Mouse (Mus musculus): ENCODE results near the gene Cdk17. TPM values are rescaled to one million over a fixed set of nuclear protein-coding genes. Genes with fewer than 3 reads are reported as not detected.

The Cdk17 gene
- polyA plus RNA-seq, 1 experiment from 2014 or later: 15.2 TPM

DNA sequence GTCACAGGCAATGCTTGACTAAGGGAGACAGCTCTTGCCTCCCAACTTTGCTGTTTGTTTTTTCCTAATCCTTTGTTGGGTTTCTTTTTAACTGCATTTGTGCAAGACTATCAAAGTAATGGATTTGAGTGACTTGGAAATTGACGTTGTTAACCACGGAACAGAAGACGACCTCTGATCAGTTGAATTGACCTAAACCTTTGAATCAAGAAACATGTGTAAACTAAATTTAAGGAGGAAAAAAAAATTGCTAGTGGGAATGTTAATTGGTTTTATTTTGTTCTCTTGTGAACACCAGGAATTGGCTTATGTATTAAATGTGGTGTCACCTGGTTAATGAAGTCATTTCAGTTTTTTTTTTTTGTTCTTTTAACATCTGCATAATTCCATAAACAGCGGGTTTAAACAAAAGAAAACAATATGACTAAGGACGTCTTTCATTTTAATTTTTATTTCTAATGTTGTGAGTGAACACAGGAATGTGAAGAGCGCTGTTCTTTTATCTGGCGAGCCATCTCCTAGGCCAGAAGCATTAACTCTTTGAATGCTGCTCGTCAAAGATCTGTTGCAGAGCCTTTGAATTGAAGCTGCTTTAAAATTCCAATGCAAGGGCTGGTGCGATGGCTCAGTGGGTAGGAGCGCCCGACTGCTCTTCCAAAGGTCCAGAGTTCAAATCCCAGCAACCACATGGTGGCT lies 1.7 kb downstream of the Cdk17 start:
- peak overlapping the region; percentile 97; the same call in 1 of the 2 replicates for H3K9ac ChIP-seq
- peak overlapping the region; percentile 96 for H3K4me3 ChIP-seq
- ATAC-seq (ENCODE audit: insufficient number of reproducible peaks, low FRiP score, low TSS enrichment, low read depth): no peak
- WGBS: 25% methylated on average over 11 of the region's 11 CpGs
- H3K36me3 ChIP-seq: no peaks in the 10 kb centered on the region
- no peaks in the 10 kb centered on the region for H3K9me3 ChIP-seq
- peak overlapping the region; percentile 57 for H3K4me2 ChIP-seq
- H3K27me3 ChIP-seq: no peaks in the 10 kb centered on the region
- H3K27ac ChIP-seq: peak overlapping the region; percentile 99
- peaks cover 33% of the 10 kb centered on the region for H3K4me1 ChIP-seq

DNA sequence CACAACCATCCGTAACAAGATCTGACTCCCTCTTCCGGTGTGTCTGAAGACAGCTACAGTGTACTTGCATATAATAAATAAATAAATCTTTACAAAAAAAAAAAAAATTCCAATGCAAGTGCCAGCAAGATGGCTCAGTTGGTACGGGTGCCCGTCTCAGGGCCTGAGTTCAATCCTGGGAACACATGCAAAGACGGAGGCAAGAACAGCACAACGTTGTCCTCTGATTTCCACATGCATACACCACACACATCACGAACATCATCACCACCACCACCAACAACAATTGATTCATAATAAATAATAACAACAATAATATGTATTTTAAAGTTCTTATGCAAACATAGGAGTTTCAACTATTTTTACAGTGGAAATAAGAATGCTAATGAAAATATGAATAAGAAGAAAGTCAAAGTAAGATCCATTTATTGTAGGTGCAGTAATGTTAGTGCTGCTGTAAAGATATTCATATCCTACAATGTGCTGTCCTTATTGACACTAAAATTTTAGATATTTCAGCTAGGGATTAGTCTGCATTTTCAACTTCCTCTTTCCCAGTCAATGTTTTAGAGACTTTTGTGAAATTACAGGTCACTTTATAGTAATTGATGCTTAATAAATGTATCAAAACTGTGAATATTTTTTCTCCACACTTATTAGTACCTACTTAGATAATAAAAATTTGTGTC lies 2.4 kb downstream of the Cdk17 start:
- Histone ChIP-seq H3K36me3 (no peaks in the 10 kb centered on the region), H3K9me3 (no peaks in the 10 kb centered on the region), H3K4me2 (0 out of 2 replicates have a peak overlapping the region, but pooled peaks have one; percentile 17), H3K4me3 (no peak overlapping the region), H3K27me3 (no peaks in the 10 kb centered on the region), H3K4me1 (peaks cover 33% of the 10 kb centered on the region), H3K27ac (no peak overlapping the region), H3K9ac (no peak overlapping the region)
- 69% methylated on average over 7 of the region's 7 CpGs for WGBS
- no peak for ATAC-seq (ENCODE audit: insufficient number of reproducible peaks, low FRiP score, low TSS enrichment, low read depth)

DNA sequence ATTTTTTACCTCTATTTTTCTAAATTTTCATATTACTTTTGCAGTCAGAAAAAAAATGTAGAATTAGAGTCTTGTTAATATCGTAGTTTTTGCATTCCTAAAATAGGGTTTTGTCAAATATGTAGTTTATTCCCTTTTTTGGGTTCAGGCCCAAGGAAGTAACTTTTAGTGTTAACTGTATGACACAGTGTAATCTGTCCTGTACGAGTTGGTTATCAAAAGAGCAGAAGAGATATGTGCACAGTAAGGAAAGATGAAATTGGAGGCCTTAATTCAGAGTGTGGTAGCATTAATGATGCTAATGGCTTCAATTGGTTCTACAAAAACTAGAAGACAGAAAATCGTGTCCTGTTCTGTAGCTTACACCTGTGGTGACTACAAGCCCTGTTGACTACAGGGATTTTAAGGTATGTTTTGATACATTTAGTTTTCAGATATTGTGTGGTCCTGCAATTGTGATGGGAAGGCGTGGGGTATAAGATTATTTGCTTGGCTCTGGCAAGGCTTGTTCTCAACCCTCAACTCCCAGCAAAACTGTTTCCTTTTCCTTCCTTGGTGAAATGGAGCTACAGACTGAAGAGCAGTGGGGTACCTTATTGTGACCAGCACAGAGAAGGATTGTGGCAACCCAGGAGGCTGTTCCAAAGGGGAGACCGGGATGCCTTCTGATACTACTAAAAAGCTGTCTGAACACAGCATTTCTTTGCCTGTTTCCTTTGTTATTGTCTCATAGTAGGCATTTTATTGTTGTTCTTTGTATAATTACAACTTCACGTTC lies 3.2 kb downstream of the Cdk17 start:
- H3K4me1 ChIP-seq: peaks cover 33% of the 10 kb centered on the region
- no peaks in the 10 kb centered on the region for H3K36me3 ChIP-seq
- H3K4me3 ChIP-seq: no peak overlapping the region
- no peak overlapping the region for H3K9ac ChIP-seq
- WGBS: 66% methylated on average over 6 of the region's 6 CpGs
- no peaks in the 10 kb centered on the region for H3K9me3 ChIP-seq
- no peaks in the 10 kb centered on the region for H3K27me3 ChIP-seq
- no peak overlapping the region for H3K4me2 ChIP-seq
- ATAC-seq (ENCODE audit: insufficient number of reproducible peaks, low FRiP score, low TSS enrichment, low read depth): no peak
- no peak overlapping the region for H3K27ac ChIP-seq

DNA sequence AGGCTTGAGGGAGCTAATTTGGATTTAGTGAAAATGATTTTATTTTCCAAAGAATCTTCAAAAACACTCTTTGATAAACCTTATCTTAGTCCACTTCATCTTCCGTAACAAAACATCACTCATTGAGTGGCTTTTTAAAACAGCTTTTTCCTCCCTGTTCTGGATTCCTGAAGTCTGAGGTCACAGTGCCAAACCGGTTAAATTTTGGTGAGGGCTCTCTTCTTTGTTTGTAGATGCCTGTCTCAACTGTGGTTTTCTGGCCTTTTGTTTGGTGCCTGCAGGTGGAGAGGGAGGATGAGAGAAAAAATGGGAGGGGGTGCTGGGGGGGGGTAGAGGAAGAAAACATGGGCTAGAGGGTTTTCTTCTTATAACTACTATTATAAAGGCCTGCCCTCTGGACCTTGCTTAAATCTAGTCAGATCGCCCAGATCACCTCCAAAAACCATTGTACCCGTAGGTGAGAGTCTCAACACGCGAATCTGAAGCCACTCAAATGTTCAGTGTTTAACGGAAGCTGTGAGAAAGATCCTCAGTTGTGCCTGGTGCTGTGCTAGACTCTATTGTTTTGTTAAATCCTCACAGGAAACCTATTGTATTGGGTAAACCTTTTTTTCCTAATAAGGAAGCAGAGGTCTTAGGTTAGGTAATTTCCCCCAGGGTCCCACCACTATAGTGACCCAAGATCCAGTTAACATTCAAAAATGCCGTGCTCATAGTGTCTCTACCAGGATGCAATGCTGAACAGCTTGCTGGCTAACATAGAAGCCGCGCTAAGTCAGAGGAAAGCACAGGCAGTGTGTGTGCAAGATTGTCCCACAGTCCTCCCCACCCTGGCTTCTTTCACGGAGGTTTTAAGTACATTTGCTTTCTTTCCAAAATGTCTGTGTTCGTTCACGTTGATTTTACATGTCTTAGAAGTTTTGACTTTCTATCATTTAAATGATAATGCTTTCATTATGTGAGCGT lies 5.0 kb downstream of the Cdk17 start:
- Histone ChIP-seq H3K9ac (no peak overlapping the region), H3K36me3 (no peaks in the 10 kb centered on the region), H3K27me3 (no peaks in the 10 kb centered on the region), H3K4me3 (no peak overlapping the region), H3K27ac (peak overlapping the region; percentile 44; the same call in 1 of the 2 replicates), H3K4me1 (peaks cover 26% of the 10 kb centered on the region), H3K4me2 (no peak overlapping the region), H3K9me3 (no peaks in the 10 kb centered on the region)
- WGBS: 31% methylated on average over 14 of the region's 14 CpGs
- no peak for ATAC-seq (ENCODE audit: insufficient number of reproducible peaks, low FRiP score, low TSS enrichment, low read depth)

DNA sequence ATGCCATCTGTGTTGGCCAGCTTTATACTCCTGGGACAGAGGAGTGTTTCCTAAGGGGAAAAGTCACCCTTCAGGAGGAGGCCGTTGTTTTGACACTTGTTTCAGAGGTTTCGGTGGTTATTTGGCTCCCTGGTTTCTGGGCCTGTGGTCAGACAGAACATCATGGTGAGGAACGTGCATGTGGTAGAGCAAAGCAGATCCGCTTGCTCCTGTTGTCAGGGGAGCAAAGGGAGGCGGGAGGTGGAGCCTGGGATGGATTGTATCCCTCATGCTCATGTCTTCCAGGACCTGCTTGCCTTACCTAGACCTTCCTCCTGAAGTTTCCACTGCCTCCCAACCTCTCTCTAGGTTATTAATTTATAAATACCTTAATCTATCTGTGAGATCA lies 5.7 kb downstream of the Cdk17 start:
- no peaks in the 10 kb centered on the region for H3K9me3 ChIP-seq
- ATAC-seq (ENCODE audit: insufficient number of reproducible peaks, low FRiP score, low TSS enrichment, low read depth): no peak
- peaks cover 26% of the 10 kb centered on the region for H3K4me1 ChIP-seq
- H3K4me2 ChIP-seq: no peak overlapping the region
- H3K27ac ChIP-seq: peak overlapping the region; percentile 44; the same call in 1 of the 2 replicates
- H3K27me3 ChIP-seq: no peaks in the 10 kb centered on the region
- no peaks in the 10 kb centered on the region for H3K36me3 ChIP-seq
- WGBS: 31% methylated on average over 5 of the region's 5 CpGs
- no peak overlapping the region for H3K4me3 ChIP-seq
- no peak overlapping the region for H3K9ac ChIP-seq

DNA sequence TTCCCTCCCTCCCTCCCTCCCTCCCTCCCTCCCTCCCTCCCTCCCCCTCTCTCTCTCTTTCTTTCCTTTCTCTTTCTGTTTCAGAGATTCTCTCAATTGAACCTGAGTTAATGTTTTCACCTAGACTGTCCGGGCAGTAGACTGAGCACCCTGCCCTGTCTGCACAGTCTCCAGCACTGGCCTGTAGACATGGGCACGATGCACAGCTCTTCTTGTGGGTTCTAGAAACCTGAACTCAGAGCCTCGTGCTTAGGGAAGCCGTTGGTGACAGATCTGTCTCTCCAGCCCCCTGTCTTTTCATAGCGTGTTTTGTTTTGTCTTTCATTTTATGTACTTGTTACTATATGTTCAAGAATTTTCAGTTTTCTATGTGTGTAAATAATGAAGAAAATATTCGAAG lies 6.6 kb downstream of the Cdk17 start:
- Histone ChIP-seq H3K27ac (no peak overlapping the region), H3K36me3 (no peaks in the 10 kb centered on the region), H3K9ac (no peak overlapping the region), H3K4me3 (no peak overlapping the region), H3K4me1 (peaks cover 22% of the 10 kb centered on the region), H3K4me2 (no peak overlapping the region), H3K27me3 (no peaks in the 10 kb centered on the region), H3K9me3 (no peaks in the 10 kb centered on the region)
- WGBS: 74% methylated on average over 6 of the region's 6 CpGs
- no peak for ATAC-seq (ENCODE audit: insufficient number of reproducible peaks, low FRiP score, low TSS enrichment, low read depth)

DNA sequence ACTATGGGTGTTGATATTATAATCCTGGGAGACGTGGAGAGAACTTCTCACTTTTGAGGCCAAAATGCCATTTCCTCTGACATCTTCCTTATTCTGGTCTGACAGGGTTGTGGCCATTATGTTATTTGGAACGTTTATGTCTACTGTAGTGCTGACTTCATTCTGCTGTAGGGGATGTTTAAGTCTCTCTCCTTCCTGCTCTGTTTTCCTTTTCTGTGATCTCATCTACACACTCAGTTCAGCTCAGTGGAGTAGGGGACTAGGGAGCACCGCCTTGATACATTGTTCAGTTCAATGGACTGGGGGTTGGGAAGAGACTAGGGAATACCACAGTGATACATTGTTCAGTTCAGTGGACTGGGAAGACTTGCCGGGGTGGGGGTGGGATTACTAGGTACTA lies 7.4 kb downstream of the Cdk17 start:
- ATAC-seq (ENCODE audit: insufficient number of reproducible peaks, low FRiP score, low TSS enrichment, low read depth): no peak
- H3K9ac ChIP-seq: no peak overlapping the region
- H3K4me3 ChIP-seq: no peak overlapping the region
- H3K9me3 ChIP-seq: no peaks in the 10 kb centered on the region
- 71% methylated on average over 4 of the region's 4 CpGs for WGBS
- no peaks in the 10 kb centered on the region for H3K27me3 ChIP-seq
- H3K4me1 ChIP-seq: peaks cover 18% of the 10 kb centered on the region
- H3K36me3 ChIP-seq: 0 out of 2 replicates have a peak, but pooled peaks cover 1% of the 10 kb centered on the region
- no peak overlapping the region for H3K4me2 ChIP-seq
- no peak overlapping the region for H3K27ac ChIP-seq

DNA sequence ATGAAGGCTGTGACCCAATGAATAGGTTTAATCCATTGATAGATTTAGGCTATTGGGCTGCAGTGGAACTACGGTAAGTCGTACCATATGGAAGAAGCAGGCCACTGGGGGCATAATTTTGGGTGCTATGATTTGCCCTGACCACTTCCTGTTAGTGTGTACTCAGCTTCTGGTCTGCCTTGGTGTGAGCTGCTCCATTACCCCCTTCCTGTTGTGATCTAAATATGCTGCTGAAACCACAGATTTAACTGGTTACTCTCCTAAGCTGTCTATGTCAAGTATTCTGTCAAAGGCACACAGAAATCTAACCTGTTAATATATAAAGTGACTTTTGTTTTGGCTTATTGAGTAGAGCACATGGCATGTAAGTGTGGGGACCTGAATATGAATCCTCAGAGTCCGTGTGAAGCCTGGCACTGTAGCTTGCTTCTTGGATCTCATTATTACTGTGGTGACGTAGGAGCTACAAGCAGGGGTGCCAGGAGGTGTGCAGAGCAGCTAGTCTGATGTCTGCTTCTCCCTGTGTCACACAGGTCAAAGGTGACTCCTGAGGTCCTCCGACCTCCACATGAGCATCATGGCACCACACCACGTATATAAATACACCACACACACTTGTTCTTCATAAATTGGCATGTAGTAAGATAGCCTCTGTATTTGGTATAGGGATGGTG lies 10.6 kb downstream of the Cdk17 start:
- H3K4me3 ChIP-seq: no peak overlapping the region
- no peak overlapping the region for H3K9ac ChIP-seq
- H3K9me3 ChIP-seq: no peaks in the 10 kb centered on the region
- ATAC-seq (ENCODE audit: insufficient number of reproducible peaks, low FRiP score, low TSS enrichment, low read depth): no peak
- H3K4me2 ChIP-seq: no peak overlapping the region
- H3K27me3 ChIP-seq: no peaks in the 10 kb centered on the region
- 82% methylated on average over 6 of the region's 6 CpGs for whole genome bisulfite sequencing
- H3K36me3 ChIP-seq: 0 out of 2 replicates have a peak, but pooled peaks cover 7% of the 10 kb centered on the region
- H3K4me1 ChIP-seq: peaks cover 3% of the 10 kb centered on the region; the same call in 1 of the 2 replicates
- no peak overlapping the region for H3K27ac ChIP-seq

DNA sequence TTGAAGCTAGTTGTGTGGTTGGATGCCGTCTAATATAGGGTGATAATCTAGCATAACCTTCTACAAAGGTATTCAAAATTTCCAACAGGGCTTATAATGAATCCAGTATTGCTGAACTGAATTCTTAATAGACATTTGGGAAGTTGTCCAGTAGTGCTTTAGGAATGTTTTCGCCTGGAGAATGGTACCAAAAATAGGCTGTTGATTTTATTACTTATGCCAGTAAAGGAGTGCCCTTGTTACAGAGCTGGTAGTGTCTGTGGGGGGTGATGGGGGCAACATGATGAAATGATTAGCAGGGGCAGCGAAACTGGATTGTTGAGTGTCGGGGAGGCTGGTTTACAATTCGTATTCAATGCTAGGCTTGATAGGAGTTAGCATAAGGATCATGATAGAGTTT lies 16.8 kb downstream of the Cdk17 start:
- H3K36me3 ChIP-seq: 0 out of 2 replicates have a peak, but pooled peaks cover 7% of the 10 kb centered on the region
- no peaks in the 10 kb centered on the region for H3K27me3 ChIP-seq
- 36% methylated on average over 5 of the region's 5 CpGs for WGBS
- no peaks in the 10 kb centered on the region for H3K9me3 ChIP-seq
- no peak overlapping the region for H3K4me2 ChIP-seq
- peaks cover 8% of the 10 kb centered on the region; the same call in 1 of the 2 replicates for H3K4me1 ChIP-seq
- no peak for ATAC-seq (ENCODE audit: insufficient number of reproducible peaks, low FRiP score, low TSS enrichment, low read depth)
- H3K4me3 ChIP-seq: no peak overlapping the region
- peak overlapping the region; percentile 57; the same call in 1 of the 2 replicates for H3K27ac ChIP-seq
- no peak overlapping the region for H3K9ac ChIP-seq

DNA sequence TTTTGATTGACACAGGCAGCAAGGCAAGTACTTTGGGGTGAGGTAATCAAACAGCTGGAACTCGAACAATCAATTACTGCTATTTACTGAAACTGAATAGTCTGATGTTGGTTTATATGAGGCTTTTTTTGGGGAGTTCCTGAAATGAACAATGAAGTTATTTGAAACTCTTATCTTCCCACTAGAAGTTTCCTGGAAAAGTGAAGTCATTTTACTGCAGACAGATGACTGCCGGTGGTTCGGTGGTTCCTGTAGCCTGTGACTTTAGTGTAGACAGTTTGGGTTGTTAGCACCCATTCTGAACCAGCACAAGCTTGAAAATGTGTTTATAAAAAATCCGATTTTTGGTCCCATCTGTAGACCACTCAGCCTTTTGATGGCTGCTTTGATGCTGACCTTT lies 17.2 kb downstream of the Cdk17 start:
- no peaks in the 10 kb centered on the region for H3K27me3 ChIP-seq
- peaks cover 8% of the 10 kb centered on the region; the same call in 1 of the 2 replicates for H3K4me1 ChIP-seq
- no peaks in the 10 kb centered on the region for H3K9me3 ChIP-seq
- no peak for ATAC-seq (ENCODE audit: insufficient number of reproducible peaks, low FRiP score, low TSS enrichment, low read depth)
- WGBS: 53% methylated on average over 4 of the region's 4 CpGs
- H3K36me3 ChIP-seq: 0 out of 2 replicates have a peak, but pooled peaks cover 7% of the 10 kb centered on the region
- no peak overlapping the region for H3K9ac ChIP-seq
- no peak overlapping the region for H3K4me3 ChIP-seq
- H3K27ac ChIP-seq: peak overlapping the region; percentile 57; the same call in 1 of the 2 replicates
- no peak overlapping the region for H3K4me2 ChIP-seq

All from limb, embryonic 15.5 days (tissue).